Mouse (Mus musculus) small intestine, adult 2 months (tissue): Measurements from ENCODE around the gene Noto.

Source experiments
- CTCF ChIP-seq: fragments of 200-500 bp; IDR thresholded peaks from 2 replicates; pipeline ENCODE4 v1.5.1; 2012; ENCODE audit warnings: low read depth, mild to moderate bottlenecking, control low read depth, inconsistent platforms, low read length, moderate library complexity, mixed read lengths; ENCODE audit not compliant: insufficient replicate concordance, insufficient read length; ENCODE audit errors: extremely low read depth
- POLR2A ChIP-seq: fragments of 200-500 bp; IDR thresholded peaks from 2 replicates; pipeline ENCODE4 v1.6.1; 2012; ENCODE audit warnings: low read depth, mild to moderate bottlenecking, control low read depth, inconsistent platforms, low read length, moderate library complexity

DNA sequence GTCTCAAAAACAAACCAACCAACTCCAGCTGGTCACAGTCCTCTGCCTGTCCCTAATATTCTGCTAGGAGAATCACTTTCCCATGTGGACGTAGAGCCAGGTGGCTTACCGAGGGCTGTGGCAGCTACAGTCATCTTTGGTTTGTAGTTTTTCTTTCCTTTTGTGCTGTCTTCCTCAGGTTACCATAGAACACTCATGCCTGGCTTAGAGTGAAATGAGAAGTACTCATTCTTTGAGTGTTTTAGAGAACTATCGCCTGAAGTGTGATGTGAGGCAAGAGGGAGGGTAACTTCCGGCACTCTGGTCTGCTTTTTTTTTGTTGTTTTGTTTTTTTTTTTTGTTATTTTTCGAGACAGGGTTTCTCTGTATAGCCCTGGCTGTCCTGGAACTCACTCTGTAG, 10.2 kb downstream of the Noto start:
- TF ChIP-seq CTCF (no peak), POLR2A (no peak)
